Mouse (Mus musculus) G1E (cell line): ENCODE measurements around the gene Apol7a.

ENCODE experiments used
- CTCF ChIP-seq: IDR thresholded peaks from 2 replicates; pipeline ENCODE4 v1.5.1; 2012; ENCODE audit warnings: low read depth, low read length, inconsistent platforms, mixed read lengths
- TAL1 ChIP-seq: conservative IDR thresholded peaks from 2 replicates; pipeline ENCODE4 v1.6.1; 2012; ENCODE audit warnings: low read depth, low read length, inconsistent platforms, mixed read lengths

GRCm38 (mm10) chr15:77377419-77377818, 21.5 kb downstream of the Apol7a start:
- TF ChIP-seq CTCF (no peak), TAL1 (no peak)
